Mouse (Mus musculus): Measurements from ENCODE around the gene Nsrp1.

The Nsrp1 gene

DNA sequence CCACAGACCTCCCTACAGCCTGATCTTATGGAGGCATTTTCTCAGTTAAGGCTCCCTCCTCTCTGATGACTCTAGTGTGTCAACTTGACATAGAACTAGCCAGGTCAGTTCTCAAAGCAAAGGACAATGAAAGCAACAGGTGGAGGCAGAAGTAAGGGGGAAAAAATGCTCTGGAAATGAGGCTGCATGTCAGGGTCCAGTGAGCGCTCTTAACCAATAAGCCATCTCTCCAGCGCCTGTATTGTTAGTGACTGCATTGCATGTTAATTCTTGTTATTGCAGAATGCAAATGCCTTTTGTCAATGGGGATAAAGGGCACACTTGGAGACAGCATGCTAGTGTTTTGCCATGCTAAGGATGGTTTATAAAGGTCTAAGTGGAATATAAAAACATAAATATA, 35.4 kb downstream of the Nsrp1 start:
- no peak for DNase-seq (ENCODE audit: low spot score)

DNA sequence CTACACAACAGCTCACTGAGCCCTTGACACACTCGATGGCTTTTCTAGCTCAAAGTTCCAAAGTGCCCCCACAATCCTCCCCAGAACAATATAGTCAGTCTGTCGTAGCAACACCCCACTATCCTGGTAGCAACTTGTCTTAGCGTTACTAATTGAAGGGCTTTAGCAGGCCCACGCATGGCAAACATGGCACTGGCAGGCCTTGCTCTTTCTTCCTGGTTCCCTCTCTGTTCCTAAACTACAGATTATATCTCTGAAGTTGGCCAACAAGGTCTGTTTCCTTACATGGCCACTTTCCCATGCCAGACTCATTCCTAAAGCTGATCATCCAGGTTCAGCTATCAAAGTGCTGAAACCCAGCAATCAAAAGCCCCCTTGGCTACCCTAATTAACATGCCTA, 36.3 kb downstream of the Nsrp1 start:
- DNase-seq (ENCODE audit: low spot score) = no peak

- DNase-seq (ENCODE audit: low spot score) = no peak
Observed at GRCm38 (mm10) chr11:77031151-77031934, 46.9 kb downstream of the Nsrp1 start.

- no peak for DNase-seq (ENCODE audit: low spot score)
Observed at GRCm38 (mm10) chr11:77028157-77028556, 50.1 kb downstream of the Nsrp1 start.

DNA sequence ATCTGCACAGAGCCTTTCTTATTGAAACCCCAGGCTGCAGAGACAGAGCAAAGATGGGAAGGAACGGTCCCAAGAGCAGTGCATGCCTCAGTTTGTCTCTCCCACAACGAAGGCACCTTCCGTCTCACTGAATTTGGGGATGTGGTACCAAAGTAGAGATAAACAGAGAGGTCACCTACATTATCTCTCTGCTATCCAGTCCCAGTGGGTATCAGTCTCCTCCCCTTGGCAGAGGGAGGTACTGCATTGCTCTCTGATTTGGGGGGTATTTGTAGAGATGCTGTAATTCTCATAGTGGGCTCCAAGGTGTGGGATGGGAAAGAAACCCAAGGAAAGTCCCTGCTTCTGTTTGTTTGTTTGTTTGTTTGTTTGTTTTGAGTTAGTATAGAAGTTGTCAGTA, 51.7 kb downstream of the Nsrp1 start:
- no peak for DNase-seq (ENCODE audit: low spot score)

DNA sequence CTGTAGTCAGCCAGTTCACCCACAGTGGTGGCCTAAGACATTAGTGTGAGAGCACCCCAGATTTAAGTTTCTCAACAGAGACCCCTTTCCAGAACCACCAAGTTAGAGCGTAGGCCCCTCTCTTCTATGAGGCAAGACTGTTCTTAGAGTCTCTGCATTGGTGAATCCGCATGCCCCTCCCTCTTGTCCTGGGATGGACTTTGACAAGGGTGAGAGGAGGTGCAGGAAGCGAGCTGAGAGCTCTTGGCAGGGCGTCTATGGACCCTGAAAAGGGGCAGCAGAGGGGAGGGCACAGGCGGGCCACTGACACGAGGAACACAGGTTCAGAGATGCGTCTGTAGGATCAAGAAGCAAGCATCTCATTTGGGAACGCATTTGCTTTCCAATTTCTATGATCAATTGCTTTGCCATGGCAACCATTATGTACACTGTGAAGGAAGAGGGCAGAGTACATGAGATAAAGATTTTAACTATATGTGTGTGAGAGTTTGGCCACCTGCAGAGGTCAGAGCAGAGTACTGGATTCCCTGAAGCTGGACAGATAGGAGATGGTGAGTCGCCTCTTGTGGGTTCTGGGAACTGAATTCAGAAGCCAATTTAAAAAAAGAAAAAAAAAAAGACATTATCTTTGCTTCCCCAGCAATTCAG, 56.4 kb downstream of the Nsrp1 start:
- DNase-seq (ENCODE audit: low spot score) = no peak

DNA sequence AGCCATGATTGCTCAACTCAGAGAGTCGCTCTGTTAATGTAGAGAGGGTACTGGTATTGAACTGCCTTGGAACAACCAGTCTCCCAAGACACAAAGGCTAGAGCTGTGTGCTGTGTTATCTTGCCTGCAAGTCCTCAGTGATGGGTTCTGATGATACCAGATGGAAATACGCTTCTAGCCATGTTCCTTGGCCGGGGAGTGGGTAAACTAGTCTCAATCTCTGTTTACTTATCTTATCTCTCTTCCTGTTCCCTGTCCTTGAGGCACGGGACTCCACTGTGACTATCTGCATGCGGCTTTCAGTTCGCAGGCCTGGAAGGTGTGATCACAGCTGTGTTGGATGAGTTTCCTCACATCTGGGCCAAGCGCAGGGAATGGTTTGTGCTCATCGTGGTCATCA, 58.7 kb downstream of the Nsrp1 start:
- DNase-seq (ENCODE audit: low spot score) = no peak

DNA sequence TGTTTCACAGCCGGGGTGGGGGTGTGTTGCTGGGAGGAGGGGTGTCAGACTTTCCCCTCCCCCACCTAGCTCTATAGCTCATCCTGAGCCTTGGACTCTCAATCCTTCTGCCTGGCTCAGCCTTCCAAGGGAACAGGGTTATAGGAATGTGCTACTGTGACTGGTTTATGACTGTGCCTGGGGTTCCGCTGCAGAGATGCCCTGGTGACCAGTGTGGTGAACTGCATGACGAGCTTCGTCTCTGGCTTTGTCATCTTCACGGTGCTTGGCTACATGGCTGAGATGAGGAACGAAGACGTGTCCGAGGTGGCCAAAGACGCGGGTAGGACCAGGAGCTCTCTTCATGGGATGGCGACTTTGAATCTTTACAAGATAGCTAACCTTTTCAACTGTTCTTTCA, 60.2 kb downstream of the Nsrp1 start:
- no peak for DNase-seq (ENCODE audit: low spot score)

- no peak for DNase-seq (ENCODE audit: low spot score)
Observed at GRCm38 (mm10) chr11:77010762-77011475, 67.3 kb downstream of the Nsrp1 start.

DNA sequence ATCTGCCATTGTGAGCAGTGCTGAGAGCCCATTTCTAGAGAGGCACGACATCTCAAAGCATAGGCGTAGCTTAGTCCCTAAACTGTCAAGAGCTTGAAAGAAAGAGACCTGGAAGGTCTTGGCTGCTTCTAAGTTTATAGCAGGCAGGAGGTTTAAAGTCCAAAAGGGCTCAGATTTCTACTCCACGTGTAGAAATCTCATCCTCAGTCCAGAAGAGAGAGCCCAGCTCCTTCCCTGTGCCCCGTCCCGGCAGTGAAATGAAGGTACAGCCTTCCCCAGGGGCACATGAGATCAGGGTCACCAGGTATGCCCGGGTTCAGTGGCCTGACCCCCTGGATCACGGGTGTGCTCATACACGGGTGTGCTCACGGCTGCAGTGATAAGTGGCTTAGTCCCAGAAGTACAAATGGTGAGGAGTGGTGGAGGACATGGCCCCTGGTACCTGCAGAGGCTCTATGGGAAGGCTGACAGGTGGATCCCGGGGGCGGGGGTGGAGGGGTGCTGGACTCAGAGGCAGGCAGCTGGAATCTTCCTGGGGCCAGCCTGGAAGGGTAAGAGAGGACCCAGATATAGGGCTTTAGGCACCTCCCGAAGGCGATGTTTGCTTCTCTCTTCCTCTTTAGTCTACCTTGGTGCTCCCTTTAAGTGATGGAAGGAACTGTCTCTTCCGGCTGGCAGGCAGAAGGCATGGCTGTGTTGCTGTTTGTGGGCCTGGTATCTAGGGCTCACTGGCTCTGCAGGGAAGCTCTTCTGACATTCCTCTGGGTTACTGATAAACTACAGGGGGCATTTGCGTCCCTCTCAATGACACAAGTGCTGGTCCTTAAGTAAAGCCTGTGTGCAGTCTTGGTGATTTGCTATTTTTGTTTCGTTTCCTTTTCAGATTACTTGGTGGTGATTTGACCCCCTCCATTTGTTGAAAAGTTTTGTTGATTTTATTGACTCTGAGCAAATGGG, 68.9 kb downstream of the Nsrp1 start:
- no peak for DNase-seq (ENCODE audit: low spot score)

- no peak for DNase-seq (ENCODE audit: low spot score)
Observed at GRCm38 (mm10) chr11:77006616-77007015, 71.6 kb downstream of the Nsrp1 start.

DNA sequence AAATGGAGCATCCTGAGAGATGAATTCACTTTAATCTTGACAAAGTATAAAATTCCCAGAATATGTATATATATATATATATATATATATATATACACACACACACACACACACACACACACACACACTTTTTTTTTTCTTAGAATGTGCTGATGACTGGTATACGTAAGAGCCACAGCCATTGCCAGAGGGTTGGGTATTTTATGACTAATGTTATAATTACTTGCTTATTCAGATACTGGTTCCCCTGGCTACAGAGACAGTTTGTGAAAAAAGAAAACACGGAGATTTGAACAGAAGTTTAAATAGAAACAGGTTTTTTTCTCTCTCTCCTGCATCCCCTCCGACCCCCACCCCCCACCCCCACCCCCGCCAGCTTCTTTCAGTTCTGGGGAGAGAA, 72.4 kb downstream of the Nsrp1 start:
- DNase-seq (ENCODE audit: low spot score) = no peak

- peak; percentile 4 for DNase-seq (ENCODE audit: low spot score)
Observed at GRCm38 (mm10) chr11:77002361-77002760, 75.9 kb downstream of the Nsrp1 start.

DNA sequence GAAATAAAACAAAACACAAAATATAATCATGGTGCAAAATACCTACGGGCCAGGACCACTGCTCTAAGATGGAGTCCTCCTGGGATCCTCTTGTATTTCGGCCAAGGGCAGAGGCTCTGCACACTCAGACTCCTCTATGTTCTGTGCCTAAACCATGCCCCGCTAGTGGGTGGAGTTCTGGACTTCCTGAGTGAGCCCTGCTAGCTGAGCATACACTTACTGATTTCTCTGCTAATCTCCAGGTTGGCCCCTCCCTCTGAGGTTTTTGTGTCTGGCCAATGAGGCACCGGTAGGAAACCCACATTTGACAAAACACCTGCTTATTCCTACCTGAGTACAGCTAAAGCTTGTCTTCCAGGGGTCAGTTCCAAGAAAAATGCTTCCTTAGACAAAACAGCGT, 77.5 kb downstream of the Nsrp1 start:
- no peak for DNase-seq (ENCODE audit: low spot score)

DNA sequence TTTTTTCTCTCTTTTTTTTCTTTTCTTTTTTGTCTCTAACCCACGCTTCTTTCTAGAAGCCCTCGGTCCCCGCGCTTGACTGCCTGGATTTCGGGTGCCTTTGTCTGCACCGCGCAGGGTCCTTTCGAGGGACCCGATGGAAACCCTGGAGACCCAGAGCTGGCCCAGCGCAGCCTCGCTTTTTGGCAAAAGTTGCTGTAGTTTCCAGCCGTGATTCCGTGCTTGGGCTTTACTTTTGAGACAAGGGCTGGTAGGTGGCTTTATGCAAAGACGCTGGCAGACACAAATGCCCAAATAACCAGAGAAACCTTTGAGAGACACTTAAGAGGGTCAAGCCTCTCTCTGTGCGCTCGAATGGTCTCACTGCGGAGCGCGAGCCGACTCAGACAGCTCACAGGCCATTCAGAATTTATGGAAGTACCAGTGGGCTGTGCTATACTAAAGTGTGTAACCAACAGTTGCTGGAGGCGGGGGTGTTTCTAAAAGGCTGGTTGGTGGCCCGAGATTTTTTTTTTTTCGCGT, 79.5 kb downstream of the Nsrp1 start:
- DNase-seq (ENCODE audit: low spot score) = no peak

DNA sequence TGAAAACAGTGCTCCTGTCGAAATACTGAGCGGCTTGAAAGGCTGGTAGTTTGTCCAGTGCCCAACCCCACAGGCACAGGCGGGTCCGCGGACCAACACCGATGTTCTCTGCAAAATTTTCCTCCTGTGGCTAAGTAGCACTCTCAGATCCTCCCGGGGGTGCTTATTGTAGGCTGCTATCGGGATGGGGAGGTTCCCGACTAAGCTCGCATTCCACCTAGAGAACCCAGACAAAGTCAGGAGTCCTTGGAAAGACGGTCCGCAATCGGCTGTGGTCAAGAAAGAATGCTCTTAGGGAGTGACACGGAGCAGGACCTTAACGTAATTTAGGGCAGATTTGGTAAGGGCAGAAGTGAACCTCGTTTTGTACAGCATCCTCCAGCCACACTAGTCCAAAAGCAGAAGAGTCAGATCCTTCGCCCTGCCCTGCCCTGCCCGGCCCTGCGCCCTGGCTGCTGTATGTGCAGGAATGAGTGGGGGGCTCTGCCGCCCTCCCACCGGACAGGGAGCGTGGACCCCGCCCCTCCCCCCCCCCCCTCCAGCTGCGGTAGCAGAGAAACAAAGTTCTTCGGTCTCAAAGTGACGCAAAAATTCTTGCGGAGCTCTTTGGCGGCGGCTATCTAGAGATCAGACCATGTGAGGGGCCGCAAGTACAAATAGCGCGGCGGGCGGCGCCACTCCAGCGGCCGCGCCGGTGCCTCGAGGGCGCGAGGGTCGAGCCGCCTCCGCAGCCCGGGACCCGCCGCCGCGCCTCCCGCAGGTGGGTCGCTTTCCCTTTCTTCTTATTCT, 80.1 kb downstream of the Nsrp1 start, which contains the start of gene Slc6a4:
Gene Slc6a4, plus strand, starts transcription at position 688 of the 789 bp plus-strand sequence.
- no peak for DNase-seq (ENCODE audit: low spot score)

DNA sequence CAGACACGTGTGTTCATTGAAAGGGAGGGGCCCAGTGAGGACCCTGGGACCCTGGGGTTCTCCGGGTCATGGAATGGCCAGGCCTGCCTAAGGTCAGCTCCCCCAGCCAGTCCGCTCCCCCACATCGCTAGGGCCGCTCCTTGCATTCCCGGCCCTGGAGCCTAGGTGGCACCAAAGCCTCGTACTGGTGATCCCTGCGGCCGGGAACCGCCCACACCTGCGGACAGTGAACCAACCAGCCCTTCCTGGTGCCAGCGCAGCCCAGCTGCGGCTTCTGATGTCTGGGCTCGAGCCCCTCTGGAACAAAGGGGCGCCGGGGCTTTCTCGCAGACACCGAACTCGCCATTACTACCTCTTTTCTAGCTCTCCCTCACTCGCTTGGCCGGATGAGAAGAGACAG, 80.9 kb downstream of the Nsrp1 start:
- DNase-seq (ENCODE audit: low spot score) = peak; percentile 69

DNA sequence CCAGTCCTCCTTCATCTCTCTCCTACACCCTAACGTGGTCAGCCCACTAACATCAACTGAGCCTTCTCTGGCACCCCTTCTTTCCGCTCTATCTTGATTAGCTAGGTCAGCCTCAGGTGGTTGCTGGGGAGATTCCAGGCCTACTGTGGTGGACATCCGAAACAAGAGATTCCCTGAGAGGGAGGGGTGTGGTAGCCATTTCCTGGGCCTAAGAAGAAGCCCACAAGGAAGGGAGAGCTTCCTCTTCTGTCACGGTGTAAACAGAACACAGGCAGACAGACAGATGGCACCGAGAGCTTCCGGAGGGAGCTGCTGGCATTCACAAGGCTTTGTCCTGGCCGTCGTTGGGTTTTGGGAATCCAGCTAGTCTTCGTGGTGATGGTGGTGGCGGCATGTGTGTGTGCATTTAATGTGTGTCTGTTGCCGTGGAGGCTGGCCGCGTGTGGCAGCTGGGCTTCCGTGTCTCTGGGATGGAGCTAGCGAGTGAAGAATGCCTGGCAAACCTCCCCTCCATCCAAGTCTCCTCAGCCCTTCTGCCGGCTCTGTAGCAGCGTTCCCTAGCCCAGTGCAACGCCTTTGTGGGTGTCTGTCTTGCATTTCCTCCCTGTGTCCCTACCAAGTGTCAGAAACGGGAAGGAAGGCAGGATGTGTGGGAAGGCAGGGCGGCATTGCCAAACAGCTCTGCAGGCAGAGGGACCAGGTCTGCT, 82.1 kb downstream of the Nsrp1 start:
- no peak for DNase-seq (ENCODE audit: low spot score)

All from adipocyte (in vitro differentiated cells).